Mouse (Mus musculus) limb, embryonic 15.5 days (tissue): ENCODE measurements around the gene Cib3. TPM values are rescaled to one million over a fixed set of nuclear protein-coding genes. Genes with fewer than 3 reads are reported as not detected.

Source experiments
- ATAC-seq: fragments of 200-750 bp; cut with Nextera tagmentation; 2 replicates; pipeline ENCODE4 v1.8.0; 2017; ENCODE audit warnings: low read depth, moderate TSS enrichment; ENCODE audit not compliant: insufficient number of reproducible peaks, low FRiP score, low TSS enrichment
- H3K27ac ChIP-seq: fragments of 300-500 bp; sonication (generic); 2 replicates; pipeline ENCODE4 v1.5.1; 2015; ENCODE audit warnings: moderate library complexity, mild to moderate bottlenecking, inconsistent platforms
- H3K27me3 ChIP-seq: fragments of 300-500 bp; sonication (generic); 2 replicates; pipeline ENCODE4 v1.6.1; 2015; ENCODE audit warnings: inconsistent platforms
- H3K36me3 ChIP-seq: fragments of 300-500 bp; sonication (generic); 2 replicates; pipeline ENCODE4 v1.6.1; 2015; ENCODE audit warnings: inconsistent platforms
- H3K4me1 ChIP-seq: fragments of 300-500 bp; sonication (generic); 2 replicates; pipeline ENCODE4 v1.6.1; 2015; ENCODE audit warnings: inconsistent platforms
- H3K4me2 ChIP-seq: fragments of 300-500 bp; sonication (generic); 2 replicates; pipeline ENCODE4 v1.6.1; 2015; ENCODE audit warnings: mild to moderate bottlenecking, inconsistent platforms
- H3K4me3 ChIP-seq: fragments of 300-500 bp; sonication (generic); 2 replicates; pipeline ENCODE4 v1.5.1; 2015; ENCODE audit warnings: mild to moderate bottlenecking, inconsistent platforms
- H3K9ac ChIP-seq: fragments of 300-500 bp; sonication (generic); 2 replicates; pipeline ENCODE4 v1.6.1; 2015; ENCODE audit warnings: inconsistent platforms
- H3K9me3 ChIP-seq: fragments of 300-500 bp; sonication (generic); 2 replicates; pipeline ENCODE4 v1.6.1; 2016; ENCODE audit warnings: inconsistent platforms
- WGBS: fragments of 180-500 bp; shearing (Covaris S2); methylation state at CpG from one replicate; pipeline ENCODE4 v1.1.7; 2015; 5-methylcytosine and 5-hydroxymethylcytosine counted together
- polyA plus RNA-seq: library from polyadenylated mRNA; unstranded; fragments of >200 nt; fragmentation: Nextera tagmentation; extraction: Ambion mirVana; gene quantifications from 2 replicates; pipeline ENCODE4 v1.2.1, GENCODE M21; 2015

Gene Cib3
- polyA plus RNA-seq, 1 experiment from 2014 or later: not detected

GRCm38 (mm10) chr8:72208582-72208981 lies 4.1 kb downstream of the Cib3 start:
- H3K27ac ChIP-seq: no peak overlapping the region
- 0 out of 2 replicates have a peak, but pooled peaks cover 4% of the 10 kb centered on the region for H3K27me3 ChIP-seq
- H3K4me3 ChIP-seq: no peak overlapping the region
- no peaks in the 10 kb centered on the region for H3K4me1 ChIP-seq
- no peaks in the 10 kb centered on the region for H3K36me3 ChIP-seq
- 65% methylated on average over 1 of the region's 1 CpGs for WGBS
- H3K4me2 ChIP-seq: no peak overlapping the region
- H3K9me3 ChIP-seq: peaks cover 2% of the 10 kb centered on the region; the same call in 1 of the 2 replicates
- no peak for ATAC-seq
- no peak overlapping the region for H3K9ac ChIP-seq

GRCm38 (mm10) chr8:72197997-72198396 lies 14.6 kb downstream of the Cib3 start:
- H3K27me3 ChIP-seq: no peaks in the 10 kb centered on the region
- H3K27ac ChIP-seq: no peak overlapping the region
- H3K4me1 ChIP-seq: no peaks in the 10 kb centered on the region
- H3K4me2 ChIP-seq: no peak overlapping the region
- WGBS: 59% methylated on average over 8 of the region's 8 CpGs
- no peak overlapping the region for H3K4me3 ChIP-seq
- no peak for ATAC-seq
- no peak overlapping the region for H3K9ac ChIP-seq
- H3K9me3 ChIP-seq: no peaks in the 10 kb centered on the region
- no peaks in the 10 kb centered on the region for H3K36me3 ChIP-seq

DNA sequence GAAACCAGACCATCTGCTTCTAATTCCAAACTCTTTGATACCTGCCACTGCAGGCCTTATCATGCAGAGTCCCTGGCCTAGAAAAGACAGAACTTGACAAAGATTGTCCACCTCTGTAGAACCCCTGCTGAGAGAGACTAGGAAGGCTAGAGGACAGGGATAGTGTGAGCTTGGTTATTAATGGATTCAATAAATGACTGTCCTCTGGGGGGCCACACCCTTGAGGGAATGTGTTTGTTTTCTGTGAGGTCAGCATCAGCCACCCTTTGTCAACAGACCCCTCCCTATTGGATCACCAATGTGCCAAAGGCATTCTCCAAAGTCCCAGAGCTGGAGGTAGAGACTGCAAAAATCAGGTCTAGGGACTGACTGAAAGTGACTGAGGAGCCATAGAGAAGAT lies 20.6 kb downstream of the Cib3 start:
- no peaks in the 10 kb centered on the region for H3K27me3 ChIP-seq
- no peak overlapping the region for H3K4me3 ChIP-seq
- ATAC-seq: no peak

GRCm38 (mm10) chr8:72190215-72190539 lies 22.5 kb downstream of the Cib3 start:
- 87% methylated on average over 2 of the region's 2 CpGs for WGBS
- no peak overlapping the region for H3K4me2 ChIP-seq
- no peaks in the 10 kb centered on the region for H3K27me3 ChIP-seq
- H3K4me1 ChIP-seq: 0 out of 2 replicates have a peak, but pooled peaks cover 3% of the 10 kb centered on the region
- no peaks in the 10 kb centered on the region for H3K9me3 ChIP-seq
- no peak overlapping the region for H3K4me3 ChIP-seq
- H3K36me3 ChIP-seq: no peaks in the 10 kb centered on the region
- ATAC-seq: no peak
- no peak overlapping the region for H3K27ac ChIP-seq
- H3K9ac ChIP-seq: no peak overlapping the region

More for the DNA sequence above, 20.6 kb downstream of the Cib3 start:
- Histone ChIP-seq H3K4me2 (no peak overlapping the region), H3K27ac (no peak overlapping the region), H3K36me3 (no peaks in the 10 kb centered on the region), H3K4me1 (0 out of 2 replicates have a peak, but pooled peaks cover 3% of the 10 kb centered on the region), H3K9me3 (no peaks in the 10 kb centered on the region), H3K9ac (no peak overlapping the region)

- Histone ChIP-seq H3K4me2 (no peak within 1 kb of the TSS), H3K36me3 (no peaks in the 10 kb centered on the region), H3K4me3 (no peak within 1 kb of the TSS), H3K4me1 (0 out of 2 replicates have a peak, but pooled peaks cover 3% of the 10 kb centered on the region), H3K9me3 (no peaks in the 10 kb centered on the region), H3K9ac (no peak within 1 kb of the TSS), H3K27ac (no peak within 1 kb of the TSS), H3K27me3 (no peaks in the 10 kb centered on the region)
- WGBS: 56% methylated on average over 12 of the region's 12 CpGs
- no peak for ATAC-seq
Observed at GRCm38 (mm10) chr8:72189417-72190214, 23.0 kb downstream of the Cib3 start, which contains the start of gene Hsh2d. TSS of gene Hsh2d (plus strand) at chr8:72189638.

DNA sequence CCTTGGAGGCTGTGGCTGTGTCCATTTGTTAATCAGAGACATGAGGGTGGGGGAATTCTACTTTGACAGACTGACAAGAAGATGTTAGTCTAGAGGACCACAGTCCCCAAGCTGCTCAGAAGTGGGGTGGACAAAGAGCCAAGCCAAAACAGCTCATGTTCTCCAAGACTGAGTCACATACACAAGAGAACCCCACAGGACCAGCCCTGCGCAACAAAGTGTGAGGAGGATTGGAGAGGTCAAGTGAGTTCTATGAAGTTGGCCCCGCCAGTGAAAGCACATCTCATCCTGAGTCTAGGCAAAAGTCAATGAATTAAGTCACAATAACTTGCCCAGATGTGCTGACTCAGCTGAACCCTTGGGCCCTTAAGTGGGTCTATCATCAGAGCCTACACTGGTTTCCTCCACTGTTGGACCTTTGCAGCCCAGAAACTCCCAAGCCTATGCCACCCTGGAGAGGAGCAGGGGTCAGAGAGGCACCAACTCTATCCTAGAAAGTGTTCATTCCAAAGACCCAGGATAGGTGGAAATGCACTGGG lies 24.8 kb downstream of the Cib3 start:
- Histone ChIP-seq H3K4me2 (no peak overlapping the region), H3K27me3 (no peaks in the 10 kb centered on the region), H3K36me3 (no peaks in the 10 kb centered on the region), H3K9me3 (no peaks in the 10 kb centered on the region), H3K9ac (no peak overlapping the region), H3K27ac (no peak overlapping the region), H3K4me1 (0 out of 2 replicates have a peak, but pooled peaks cover 3% of the 10 kb centered on the region), H3K4me3 (no peak overlapping the region)
- 89% methylated on average over 2 of the region's 2 CpGs for WGBS
- no peak for ATAC-seq

GRCm38 (mm10) chr8:72183554-72184202 lies 29.0 kb downstream of the Cib3 start:
- Histone ChIP-seq H3K4me1 (no peaks in the 10 kb centered on the region), H3K27me3 (no peaks in the 10 kb centered on the region), H3K27ac (no peak overlapping the region), H3K36me3 (peaks cover 31% of the 10 kb centered on the region), H3K4me3 (no peak overlapping the region), H3K9ac (no peak overlapping the region), H3K4me2 (no peak overlapping the region), H3K9me3 (no peaks in the 10 kb centered on the region)
- WGBS: 88% methylated on average over 2 of the region's 2 CpGs
- no peak for ATAC-seq

- no peaks in the 10 kb centered on the region for H3K9me3 ChIP-seq
- WGBS: 67% methylated on average over 5 of the region's 5 CpGs
- no peak overlapping the region for H3K4me3 ChIP-seq
- H3K4me1 ChIP-seq: no peaks in the 10 kb centered on the region
- peaks cover 93% of the 10 kb centered on the region for H3K36me3 ChIP-seq
- no peaks in the 10 kb centered on the region for H3K27me3 ChIP-seq
- no peak for ATAC-seq
- no peak overlapping the region for H3K4me2 ChIP-seq
- H3K9ac ChIP-seq: no peak overlapping the region
- H3K27ac ChIP-seq: no peak overlapping the region
Observed at GRCm38 (mm10) chr8:72177346-72177925, 35.2 kb downstream of the Cib3 start.

GRCm38 (mm10) chr8:72169681-72170249 lies 42.9 kb downstream of the Cib3 start:
- Histone ChIP-seq H3K4me1 (no peaks in the 10 kb centered on the region), H3K27ac (no peak overlapping the region), H3K9ac (no peak overlapping the region), H3K4me3 (no peak overlapping the region), H3K4me2 (no peak overlapping the region), H3K9me3 (no peaks in the 10 kb centered on the region), H3K27me3 (no peaks in the 10 kb centered on the region), H3K36me3 (peaks cover 79% of the 10 kb centered on the region)
- 78% methylated on average over 3 of the region's 3 CpGs for WGBS
- ATAC-seq: no peak

DNA sequence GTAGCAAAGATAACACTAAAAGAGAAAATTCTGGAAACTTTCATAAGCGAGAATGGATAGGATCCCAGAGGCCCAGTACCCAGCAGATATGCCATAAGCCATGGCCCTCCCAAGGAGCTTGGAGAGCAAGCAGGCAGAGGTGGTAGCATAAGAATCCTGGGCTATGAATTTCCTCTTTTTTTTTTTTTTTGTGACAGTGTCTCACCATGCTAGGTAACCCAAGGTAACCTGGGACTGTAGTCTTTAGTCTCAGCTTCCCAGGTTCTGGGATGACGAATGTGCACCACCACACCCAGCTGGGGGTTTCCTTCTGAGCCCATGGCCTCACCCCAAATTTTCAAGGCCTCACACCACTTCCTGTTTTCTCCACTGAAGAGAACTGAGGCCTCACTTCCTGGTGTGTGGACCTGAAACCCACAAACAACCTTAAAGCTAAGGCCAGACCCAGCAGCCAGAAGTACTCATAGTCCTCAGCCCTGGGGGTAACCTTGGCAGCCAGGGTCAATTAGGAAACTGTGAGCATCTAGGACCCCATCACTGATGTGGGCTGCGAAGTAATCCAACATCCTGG lies 43.5 kb downstream of the Cib3 start:
- Histone ChIP-seq H3K36me3 (peaks cover 76% of the 10 kb centered on the region), H3K4me3 (no peak overlapping the region), H3K4me2 (no peak overlapping the region), H3K9me3 (no peaks in the 10 kb centered on the region), H3K9ac (no peak overlapping the region), H3K27ac (no peak overlapping the region), H3K27me3 (no peaks in the 10 kb centered on the region), H3K4me1 (no peaks in the 10 kb centered on the region)
- 89% methylated on average over 3 of the region's 3 CpGs for WGBS
- no peak for ATAC-seq

DNA sequence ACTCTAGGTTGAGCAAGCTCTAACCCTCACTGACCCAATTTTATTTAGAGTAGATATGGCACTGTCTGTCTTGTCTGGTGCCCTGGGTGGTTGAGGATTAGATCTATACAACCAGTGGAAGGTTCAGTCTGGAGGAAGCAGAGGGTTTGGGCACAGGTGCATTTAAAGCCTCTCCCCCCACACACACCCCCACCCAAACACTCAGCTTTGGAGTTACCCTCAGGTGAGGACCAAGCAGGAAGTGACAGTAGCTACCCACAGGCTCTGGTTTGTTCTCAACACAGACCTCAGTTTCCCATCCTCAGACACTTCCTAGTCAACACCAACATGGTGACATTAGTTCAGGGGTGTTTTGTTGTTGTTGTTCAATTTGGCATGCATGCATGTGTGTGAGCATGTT lies 49.8 kb downstream of the Cib3 start:
- H3K36me3 ChIP-seq: peaks cover 13% of the 10 kb centered on the region; the same call in 1 of the 2 replicates
- no peak overlapping the region for H3K4me3 ChIP-seq
- no peak overlapping the region for H3K9ac ChIP-seq
- no peak overlapping the region for H3K27ac ChIP-seq
- no peak for ATAC-seq
- no peak overlapping the region for H3K4me2 ChIP-seq
- no peaks in the 10 kb centered on the region for H3K9me3 ChIP-seq
- H3K27me3 ChIP-seq: no peaks in the 10 kb centered on the region
- peaks cover 28% of the 10 kb centered on the region for H3K4me1 ChIP-seq
